Mouse (Mus musculus): ENCODE measurements around the gene Exosc7. TPM values are rescaled to one million over a fixed set of nuclear protein-coding genes. Genes with fewer than 3 reads are reported as not detected.
A peak's percentile ranks its signal among the peaks of the same experiment; 100 is the strongest.

Gene Exosc7
- 83.4 and 94.6 TPM in 2 replicates for total RNA-seq (2012; rRNA removed)

GRCm38 (mm10) chr9:123112805-123113521 is at the start of gene Exosc7, which contains the start of gene Zdhhc3:
Exosc7 (plus strand) TSS chr9:123113215.
Zdhhc3 (minus strand) TSS chr9:123113205.
- Histone ChIP-seq H3K9me3 (ENCODE audit: control insufficient read depth, insufficient read depth, low read depth, low read length) (no peaks in the 10 kb centered on the region), H3K9ac (ENCODE audit: insufficient read depth, low read depth, low read length, poor library complexity, severe bottlenecking) (peak within 1 kb of the TSS; percentile 97), H3K4me3 (ENCODE audit: insufficient read depth in 1 of 2, low read depth in 1 of 2, low read length in 2 of 2, poor library complexity in 1 of 2, severe bottlenecking in 1 of 2) (peak within 1 kb of the TSS; percentile 92 to 94), H3K36me3 (ENCODE audit: control insufficient read depth, insufficient read depth, low read length, poor library complexity, severe bottlenecking) (peaks cover 6% of the 10 kb centered on the region; the same call in 1 of the 2 replicates), H3K27ac (ENCODE audit: insufficient read depth, low read depth, low read length, poor library complexity, severe bottlenecking) (peak within 1 kb of the TSS; percentile 68; the same call in 1 of the 2 replicates), H3K4me1 (ENCODE audit: control insufficient read depth in 2 of 2, insufficient read depth in 2 of 2, low read length in 2 of 2, poor library complexity in 1 of 2) (peaks cover 1 to 2% of the 10 kb centered on the region in 2 experiments; a peak in 1 of 4 replicates)
- in situ Hi-C loops (cut with MboI; ENCODE audit: low sequenced_read_pairs in 2 of 2, unreplicated experiment in 2 of 2), result no loop called here
- no peak for TF ChIP-seq ZNF384 (IDR thresholded peaks at IDR 0.05; ENCODE audit: low read depth, low read length)
- no peak for TF ChIP-seq CHD2 (IDR thresholded peaks at IDR 0.05; ENCODE audit: low read depth, low read length)
- TF ChIP-seq MAFK (IDR thresholded peaks at IDR 0.05; ENCODE audit: insufficient read depth, low read depth, low read length), result no peak
- TF ChIP-seq ZC3H11A (IDR thresholded peaks at IDR 0.05; ENCODE audit: borderline replicate concordance, low read depth, low read length), result 0 out of 2 replicates have a peak, but pooled peaks have one; percentile 18
- TF ChIP-seq HCFC1 (IDR thresholded peaks at IDR 0.05; ENCODE audit: borderline replicate concordance, insufficient read depth, low read length), result peak; percentile 86
- peak; percentile 62 for DNase-seq (ENCODE audit: low read depth, low spot score)

DNA sequence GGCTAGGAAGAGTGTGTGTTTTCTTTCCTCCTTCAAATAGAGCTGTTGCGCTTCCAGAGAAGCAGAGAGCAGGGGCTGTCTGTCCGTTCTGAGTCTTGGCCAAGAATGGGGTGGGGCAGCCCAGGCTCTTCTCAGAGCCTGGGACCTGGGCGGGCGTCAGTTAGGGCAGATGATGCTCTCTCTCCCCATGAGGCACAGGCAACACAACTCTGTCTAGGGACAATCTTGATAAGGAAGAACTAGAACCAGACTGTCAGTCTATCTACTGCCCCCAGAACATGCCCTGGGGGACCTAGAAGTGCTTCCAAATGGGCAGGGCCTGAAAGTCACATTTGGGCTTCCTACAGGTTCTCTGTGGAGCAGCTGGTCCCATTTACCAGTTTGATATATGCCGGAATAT is 33.9 kb upstream of the Exosc7 start:
- Histone ChIP-seq H3K9me3 (ENCODE audit: control insufficient read depth, insufficient read depth, low read depth, low read length) (no peaks in the 10 kb centered on the region), H3K4me1 (ENCODE audit: control insufficient read depth in 2 of 2, insufficient read depth in 2 of 2, low read length in 2 of 2, poor library complexity in 1 of 2) (no peaks in the 10 kb centered on the region), H3K9ac (ENCODE audit: insufficient read depth, low read depth, low read length, poor library complexity, severe bottlenecking) (no peak overlapping the region), H3K27ac (ENCODE audit: insufficient read depth, low read depth, low read length, poor library complexity, severe bottlenecking) (no peak overlapping the region), H3K4me3 (ENCODE audit: insufficient read depth in 1 of 2, low read depth in 1 of 2, low read length in 2 of 2, poor library complexity in 1 of 2, severe bottlenecking in 1 of 2) (no peak overlapping the region), H3K36me3 (ENCODE audit: control insufficient read depth, insufficient read depth, low read length, poor library complexity, severe bottlenecking) (peaks cover 35% of the 10 kb centered on the region)
- in situ Hi-C loops (cut with MboI; ENCODE audit: low sequenced_read_pairs in 2 of 2, unreplicated experiment in 2 of 2), result no loop called here
- TF ChIP-seq CHD2 (IDR thresholded peaks at IDR 0.05; ENCODE audit: low read depth, low read length), result no peak
- TF ChIP-seq ZNF384 (IDR thresholded peaks at IDR 0.05; ENCODE audit: low read depth, low read length), result no peak
- no peak for TF ChIP-seq MAFK (IDR thresholded peaks at IDR 0.05; ENCODE audit: insufficient read depth, low read depth, low read length)
- no peak for DNase-seq (ENCODE audit: low read depth, low spot score)

- H3K9me3 ChIP-seq (ENCODE audit: control insufficient read depth, insufficient read depth, low read depth, low read length), result no peaks in the 10 kb centered on the region
- H3K27ac ChIP-seq (ENCODE audit: insufficient read depth, low read depth, low read length, poor library complexity, severe bottlenecking), result no peak overlapping the region
- in situ Hi-C loops (cut with MboI; ENCODE audit: low sequenced_read_pairs in 2 of 2, unreplicated experiment in 2 of 2), result no loop called here
- peaks cover 42% of the 10 kb centered on the region for H3K36me3 ChIP-seq (ENCODE audit: control insufficient read depth, insufficient read depth, low read length, poor library complexity, severe bottlenecking)
- H3K9ac ChIP-seq (ENCODE audit: insufficient read depth, low read depth, low read length, poor library complexity, severe bottlenecking), result no peak overlapping the region
- TF ChIP-seq ZNF384 (IDR thresholded peaks at IDR 0.05; ENCODE audit: low read depth, low read length), result no peak
- TF ChIP-seq MAFK (IDR thresholded peaks at IDR 0.05; ENCODE audit: insufficient read depth, low read depth, low read length), result no peak
- TF ChIP-seq CHD2 (IDR thresholded peaks at IDR 0.05; ENCODE audit: low read depth, low read length), result no peak
- no peak for TF ChIP-seq ZC3H11A (IDR thresholded peaks at IDR 0.05; ENCODE audit: borderline replicate concordance, low read depth, low read length)
- TF ChIP-seq HCFC1 (IDR thresholded peaks at IDR 0.05; ENCODE audit: borderline replicate concordance, insufficient read depth, low read length), result no peak
- no peak overlapping the region for H3K4me3 ChIP-seq (ENCODE audit: insufficient read depth in 1 of 2, low read depth in 1 of 2, low read length in 2 of 2, poor library complexity in 1 of 2, severe bottlenecking in 1 of 2)
- DNase-seq (ENCODE audit: low read depth, low spot score), result no peak
- H3K4me1 ChIP-seq (ENCODE audit: control insufficient read depth in 2 of 2, insufficient read depth in 2 of 2, low read length in 2 of 2, poor library complexity in 1 of 2), result no peaks in the 10 kb centered on the region
Measured at GRCm38 (mm10) chr9:123080355-123080754, 32.7 kb upstream of the Exosc7 start.

GRCm38 (mm10) chr9:123080796-123081195 is 32.2 kb upstream of the Exosc7 start:
- no peak overlapping the region for H3K27ac ChIP-seq (ENCODE audit: insufficient read depth, low read depth, low read length, poor library complexity, severe bottlenecking)
- peaks cover 42% of the 10 kb centered on the region for H3K36me3 ChIP-seq (ENCODE audit: control insufficient read depth, insufficient read depth, low read length, poor library complexity, severe bottlenecking)

More at GRCm38 (mm10) chr9:123080796-123081195, 32.2 kb upstream of the Exosc7 start:
- DNase-seq (ENCODE audit: low read depth, low spot score), result no peak
- no peaks in the 10 kb centered on the region for H3K9me3 ChIP-seq (ENCODE audit: control insufficient read depth, insufficient read depth, low read depth, low read length)
- in situ Hi-C loops (cut with MboI; ENCODE audit: low sequenced_read_pairs in 2 of 2, unreplicated experiment in 2 of 2), result no loop called here
- no peaks in the 10 kb centered on the region for H3K4me1 ChIP-seq (ENCODE audit: control insufficient read depth in 2 of 2, insufficient read depth in 2 of 2, low read length in 2 of 2, poor library complexity in 1 of 2)
- H3K4me3 ChIP-seq (ENCODE audit: insufficient read depth in 1 of 2, low read depth in 1 of 2, low read length in 2 of 2, poor library complexity in 1 of 2, severe bottlenecking in 1 of 2), result no peak overlapping the region
- TF ChIP-seq ZNF384 (IDR thresholded peaks at IDR 0.05; ENCODE audit: low read depth, low read length) (no peak), CHD2 (IDR thresholded peaks at IDR 0.05; ENCODE audit: low read depth, low read length) (no peak)
- no peak overlapping the region for H3K9ac ChIP-seq (ENCODE audit: insufficient read depth, low read depth, low read length, poor library complexity, severe bottlenecking)

Measured in ES-E14 (cell line).